Mouse (Mus musculus): ENCODE data around the gene Fubp1. TPM values are rescaled to one million over a fixed set of nuclear protein-coding genes. Genes with fewer than 3 reads are reported as not detected.
A peak's percentile ranks its signal among the peaks of the same experiment; 100 is the strongest.

Fubp1 gene
- polyA plus RNA-seq, 1 experiment from 2014 or later, result 332 TPM

DNA sequence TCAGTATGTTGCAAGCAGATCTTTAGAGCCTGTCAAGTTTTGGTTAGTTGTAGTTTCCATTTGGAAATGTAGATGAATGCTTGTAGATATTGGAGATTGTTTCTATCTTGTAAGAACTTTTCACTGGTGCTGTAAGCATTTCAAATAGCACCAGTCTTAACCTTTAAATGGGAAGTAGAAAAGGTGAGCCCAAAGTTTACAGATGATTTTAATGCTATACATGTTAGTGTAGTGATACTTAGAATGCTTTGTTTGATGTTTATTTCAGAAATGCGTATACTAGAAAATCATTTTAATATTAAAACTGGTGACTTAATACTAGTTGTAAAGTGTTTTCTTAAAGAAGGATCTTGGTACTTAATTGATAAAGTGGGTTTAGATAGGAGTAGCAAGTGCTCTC lies 25.6 kb downstream of the Fubp1 start:
- Histone ChIP-seq H3K27me3 (ENCODE audit: control insufficient read depth, insufficient read depth, low read length) (no peaks in the 10 kb centered on the region), H3K4me2 (replicated peaks; ENCODE audit: low read depth, low read length) (no peak overlapping the region), H3K27ac (ENCODE audit: low read depth, low read length) (no peak overlapping the region), H3K36me3 (ENCODE audit: control insufficient read depth, insufficient read depth, low read length) (peaks cover 70% of the 10 kb centered on the region), H3K4me3 (ENCODE audit: low read length) (no peak overlapping the region), H3K9ac (ENCODE audit: low read depth, low read length) (no peak overlapping the region), H3K4me1 (ENCODE audit: control insufficient read depth, insufficient read depth, low read length) (no peaks in the 10 kb centered on the region), H3K9me3 (ENCODE audit: control insufficient read depth, low read length) (no peaks in the 10 kb centered on the region)
- 96% methylated on average over 1 of the region's 1 CpGs for WGBS
- ATAC-seq (ENCODE audit: low FRiP score, low TSS enrichment), result no peak

DNA sequence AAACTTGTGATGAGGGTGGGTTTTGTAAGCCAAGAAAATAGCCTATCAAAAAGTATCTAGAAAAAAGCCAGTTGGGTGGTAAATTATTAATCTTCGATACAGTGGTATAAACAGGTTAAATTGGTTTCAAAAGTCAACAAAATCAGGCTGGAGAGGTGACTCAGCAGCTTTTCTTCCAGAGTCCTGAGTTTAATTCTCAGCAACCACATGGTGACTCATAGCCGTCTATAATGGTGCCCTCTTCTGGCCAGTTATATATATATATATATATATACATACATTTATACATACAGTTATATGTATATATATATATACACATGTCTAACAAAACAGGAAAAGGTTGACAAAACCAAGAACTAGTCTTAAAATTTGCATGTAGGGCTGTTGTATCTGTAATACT lies 28.6 kb downstream of the Fubp1 start:
- H3K9me3 ChIP-seq (ENCODE audit: control insufficient read depth, low read length), result no peaks in the 10 kb centered on the region
- H3K4me3 ChIP-seq (ENCODE audit: low read length), result no peak overlapping the region
- no peaks in the 10 kb centered on the region for H3K27me3 ChIP-seq (ENCODE audit: control insufficient read depth, insufficient read depth, low read length)
- WGBS, result 73% methylated on average over 2 of the region's 2 CpGs
- ATAC-seq (ENCODE audit: low FRiP score, low TSS enrichment), result 0 out of 2 replicates have a peak, but pooled peaks have one; percentile 22
- H3K27ac ChIP-seq (ENCODE audit: low read depth, low read length), result no peak overlapping the region
- H3K4me1 ChIP-seq (ENCODE audit: control insufficient read depth, insufficient read depth, low read length), result no peaks in the 10 kb centered on the region
- H3K9ac ChIP-seq (ENCODE audit: low read depth, low read length), result no peak overlapping the region
- H3K36me3 ChIP-seq (ENCODE audit: control insufficient read depth, insufficient read depth, low read length), result peaks cover 46% of the 10 kb centered on the region
- H3K4me2 ChIP-seq (replicated peaks; ENCODE audit: low read depth, low read length), result no peak overlapping the region

DNA sequence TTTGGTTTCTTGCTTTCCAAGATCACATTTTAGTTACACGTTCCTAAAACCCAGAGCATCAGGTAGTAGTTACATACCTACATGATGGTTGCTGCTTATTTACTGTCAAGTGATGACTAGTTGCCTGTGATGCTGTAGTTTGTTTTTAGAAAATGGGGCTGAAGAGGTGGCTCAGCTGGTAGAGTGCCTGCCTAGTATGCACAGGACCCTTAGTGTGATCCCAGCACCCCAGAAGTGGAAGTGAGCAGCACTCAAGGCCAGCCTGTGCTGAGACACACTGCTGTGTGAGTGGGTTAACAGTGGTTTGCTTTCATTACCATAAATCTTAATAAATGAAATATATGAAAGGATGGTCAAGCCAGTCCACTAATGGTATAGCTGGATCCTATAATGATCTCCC lies 29.4 kb downstream of the Fubp1 start:
- no peak overlapping the region for H3K27ac ChIP-seq (ENCODE audit: low read depth, low read length)
- H3K27me3 ChIP-seq (ENCODE audit: control insufficient read depth, insufficient read depth, low read length), result no peaks in the 10 kb centered on the region
- H3K9ac ChIP-seq (ENCODE audit: low read depth, low read length), result no peak overlapping the region
- H3K4me2 ChIP-seq (replicated peaks; ENCODE audit: low read depth, low read length), result no peak overlapping the region
- WGBS, result 97% methylated on average over 1 of the region's 1 CpGs
- no peaks in the 10 kb centered on the region for H3K4me1 ChIP-seq (ENCODE audit: control insufficient read depth, insufficient read depth, low read length)
- H3K4me3 ChIP-seq (ENCODE audit: low read length), result no peak overlapping the region
- no peaks in the 10 kb centered on the region for H3K9me3 ChIP-seq (ENCODE audit: control insufficient read depth, low read length)
- H3K36me3 ChIP-seq (ENCODE audit: control insufficient read depth, insufficient read depth, low read length), result peaks cover 38% of the 10 kb centered on the region
- ATAC-seq (ENCODE audit: low FRiP score, low TSS enrichment), result no peak

DNA sequence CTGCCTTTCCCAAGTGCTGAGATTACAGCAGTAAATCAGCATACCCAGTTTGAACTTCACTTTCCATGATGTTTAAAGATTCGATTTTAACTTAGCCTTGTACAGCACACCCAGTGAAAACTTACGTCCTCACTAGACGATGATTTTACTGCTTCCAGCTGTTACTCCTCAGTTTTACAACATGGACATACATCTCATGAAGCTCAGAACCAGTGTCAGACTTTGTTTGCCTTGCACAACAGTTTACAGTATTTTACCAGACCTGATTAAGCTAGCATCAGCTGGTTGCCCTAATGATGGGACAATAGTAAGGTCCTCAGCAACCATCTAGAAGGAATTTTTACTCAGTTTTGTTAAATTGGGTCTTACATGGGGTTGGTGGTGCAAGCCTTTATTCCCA lies 30.9 kb downstream of the Fubp1 start:
- H3K4me3 ChIP-seq (ENCODE audit: low read length), result no peak overlapping the region
- no peak overlapping the region for H3K4me2 ChIP-seq (replicated peaks; ENCODE audit: low read depth, low read length)
- H3K27ac ChIP-seq (ENCODE audit: low read depth, low read length), result no peak overlapping the region
- H3K9ac ChIP-seq (ENCODE audit: low read depth, low read length), result no peak overlapping the region
- H3K36me3 ChIP-seq (ENCODE audit: control insufficient read depth, insufficient read depth, low read length), result peaks cover 28% of the 10 kb centered on the region; the same call in 1 of the 2 replicates
- H3K4me1 ChIP-seq (ENCODE audit: control insufficient read depth, insufficient read depth, low read length), result no peaks in the 10 kb centered on the region
- no peaks in the 10 kb centered on the region for H3K27me3 ChIP-seq (ENCODE audit: control insufficient read depth, insufficient read depth, low read length)
- 41% methylated on average over 3 of the region's 3 CpGs for WGBS
- 0 out of 2 replicates have a peak, but pooled peaks have one; percentile 30 for ATAC-seq (ENCODE audit: low FRiP score, low TSS enrichment)
- H3K9me3 ChIP-seq (ENCODE audit: control insufficient read depth, low read length), result no peaks in the 10 kb centered on the region

GRCm38 (mm10) chr3:152243304-152243703 lies 33.1 kb downstream of the Fubp1 start:
- no peaks in the 10 kb centered on the region for H3K4me1 ChIP-seq (ENCODE audit: control insufficient read depth, insufficient read depth, low read length)
- no peak overlapping the region for H3K4me2 ChIP-seq (replicated peaks; ENCODE audit: low read depth, low read length)
- no peak overlapping the region for H3K9ac ChIP-seq (ENCODE audit: low read depth, low read length)
- H3K4me3 ChIP-seq (ENCODE audit: low read length), result no peak overlapping the region
- ATAC-seq (ENCODE audit: low FRiP score, low TSS enrichment), result no peak
- H3K27ac ChIP-seq (ENCODE audit: low read depth, low read length), result no peak overlapping the region
- H3K27me3 ChIP-seq (ENCODE audit: control insufficient read depth, insufficient read depth, low read length), result no peaks in the 10 kb centered on the region
- 78% methylated on average over 4 of the region's 4 CpGs for WGBS
- H3K9me3 ChIP-seq (ENCODE audit: control insufficient read depth, low read length), result no peaks in the 10 kb centered on the region
- peaks cover 14% of the 10 kb centered on the region; the same call in 1 of the 2 replicates for H3K36me3 ChIP-seq (ENCODE audit: control insufficient read depth, insufficient read depth, low read length)

GRCm38 (mm10) chr3:152245273-152245910 lies 35.2 kb downstream of the Fubp1 start:
- no peak overlapping the region for H3K9ac ChIP-seq (ENCODE audit: low read depth, low read length)
- ATAC-seq (ENCODE audit: low FRiP score, low TSS enrichment), result no peak
- 73% methylated on average over 5 of the region's 5 CpGs for WGBS
- no peak overlapping the region for H3K4me2 ChIP-seq (replicated peaks; ENCODE audit: low read depth, low read length)
- H3K4me1 ChIP-seq (ENCODE audit: control insufficient read depth, insufficient read depth, low read length), result no peaks in the 10 kb centered on the region
- H3K4me3 ChIP-seq (ENCODE audit: low read length), result no peak overlapping the region
- H3K9me3 ChIP-seq (ENCODE audit: control insufficient read depth, low read length), result no peaks in the 10 kb centered on the region
- H3K27ac ChIP-seq (ENCODE audit: low read depth, low read length), result no peak overlapping the region
- no peaks in the 10 kb centered on the region for H3K27me3 ChIP-seq (ENCODE audit: control insufficient read depth, insufficient read depth, low read length)
- H3K36me3 ChIP-seq (ENCODE audit: control insufficient read depth, insufficient read depth, low read length), result no peaks in the 10 kb centered on the region; the same call in 1 of the 2 replicates

DNA sequence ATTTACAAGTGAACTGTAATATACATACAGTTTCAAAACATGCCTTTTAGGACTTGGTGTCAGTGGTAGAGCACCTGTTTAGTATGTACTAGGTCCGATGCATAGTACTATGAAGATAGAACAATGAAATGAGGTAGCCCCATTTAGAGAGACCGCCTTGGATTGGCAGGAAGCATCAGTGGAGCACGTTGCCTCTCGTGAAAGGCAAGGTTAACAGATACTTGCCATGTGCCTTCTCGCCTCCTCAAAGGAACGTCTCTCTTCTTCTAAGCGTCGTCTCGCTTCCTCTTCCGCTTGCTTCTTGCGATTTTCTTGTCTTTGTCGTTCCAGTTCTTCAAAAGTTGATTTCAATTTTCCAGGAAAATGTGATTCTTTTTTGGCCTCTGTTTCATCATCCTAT lies 37.5 kb downstream of the Fubp1 start:
- Histone ChIP-seq H3K4me2 (replicated peaks; ENCODE audit: low read depth, low read length) (no peak overlapping the region), H3K4me1 (ENCODE audit: control insufficient read depth, insufficient read depth, low read length) (no peaks in the 10 kb centered on the region), H3K9me3 (ENCODE audit: control insufficient read depth, low read length) (no peaks in the 10 kb centered on the region), H3K9ac (ENCODE audit: low read depth, low read length) (no peak overlapping the region), H3K27ac (ENCODE audit: low read depth, low read length) (no peak overlapping the region), H3K4me3 (ENCODE audit: low read length) (no peak overlapping the region), H3K27me3 (ENCODE audit: control insufficient read depth, insufficient read depth, low read length) (no peaks in the 10 kb centered on the region), H3K36me3 (ENCODE audit: control insufficient read depth, insufficient read depth, low read length) (no peaks in the 10 kb centered on the region)
- WGBS, result 86% methylated on average over 12 of the region's 12 CpGs
- ATAC-seq (ENCODE audit: low FRiP score, low TSS enrichment), result no peak

- Histone ChIP-seq H3K4me1 (ENCODE audit: control insufficient read depth, insufficient read depth, low read length) (no peaks in the 10 kb centered on the region), H3K9ac (ENCODE audit: low read depth, low read length) (no peak overlapping the region), H3K4me3 (ENCODE audit: low read length) (no peak overlapping the region), H3K9me3 (ENCODE audit: control insufficient read depth, low read length) (no peaks in the 10 kb centered on the region), H3K27ac (ENCODE audit: low read depth, low read length) (no peak overlapping the region), H3K27me3 (ENCODE audit: control insufficient read depth, insufficient read depth, low read length) (no peaks in the 10 kb centered on the region), H3K36me3 (ENCODE audit: control insufficient read depth, insufficient read depth, low read length) (no peaks in the 10 kb centered on the region), H3K4me2 (replicated peaks; ENCODE audit: low read depth, low read length) (no peak overlapping the region)
- WGBS, result 84% methylated on average over 1 of the region's 1 CpGs
- no peak for ATAC-seq (ENCODE audit: low FRiP score, low TSS enrichment)
These were observed 40.3 kb downstream of the Fubp1 start for GRCm38 (mm10) chr3:152250487-152250886.

GRCm38 (mm10) chr3:152257528-152257927 lies 47.3 kb downstream of the Fubp1 start:
- no peak overlapping the region for H3K4me3 ChIP-seq (ENCODE audit: low read length)
- H3K4me1 ChIP-seq (ENCODE audit: control insufficient read depth, insufficient read depth, low read length), result peaks cover 10% of the 10 kb centered on the region; the same call in 1 of the 2 replicates
- WGBS, result 79% methylated on average over 3 of the region's 3 CpGs
- no peak overlapping the region for H3K27ac ChIP-seq (ENCODE audit: low read depth, low read length)
- H3K4me2 ChIP-seq (replicated peaks; ENCODE audit: low read depth, low read length), result no peak overlapping the region
- H3K27me3 ChIP-seq (ENCODE audit: control insufficient read depth, insufficient read depth, low read length), result no peaks in the 10 kb centered on the region
- no peaks in the 10 kb centered on the region for H3K9me3 ChIP-seq (ENCODE audit: control insufficient read depth, low read length)
- ATAC-seq (ENCODE audit: low FRiP score, low TSS enrichment), result no peak
- H3K9ac ChIP-seq (ENCODE audit: low read depth, low read length), result no peak overlapping the region
- H3K36me3 ChIP-seq (ENCODE audit: control insufficient read depth, insufficient read depth, low read length), result no peaks in the 10 kb centered on the region
